Mouse (Mus musculus): ENCODE data around the gene Olfr640. TPM values are rescaled to one million over a fixed set of nuclear protein-coding genes. Genes with fewer than 3 reads are reported as not detected.

Gene Olfr640
- not detected in 2 replicates for polyA plus RNA-seq (2015; fragmentation: Nextera tagmentation; extraction: Ambion mirVana)

DNA sequence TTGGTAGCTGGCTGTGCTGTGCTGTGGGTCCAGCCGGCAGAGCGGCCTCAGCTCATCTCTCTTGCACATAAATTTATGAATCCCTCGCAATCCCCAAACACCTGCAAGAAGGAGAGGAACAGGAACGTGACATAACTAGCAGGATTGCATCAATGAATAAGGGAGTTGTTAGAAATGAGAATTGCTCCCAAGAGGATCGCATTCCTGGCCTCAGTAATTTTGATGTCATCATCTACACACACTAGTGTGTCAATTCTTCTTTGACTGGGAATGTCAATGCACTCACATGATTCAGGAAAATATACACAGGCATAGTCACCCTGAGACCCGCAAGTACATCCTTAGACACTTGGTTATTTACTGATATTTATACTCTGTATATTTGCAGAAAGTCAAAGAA lies at the start of gene Olfr640:
TSS of gene Olfr640 (minus strand) at position 101 of the 400 bp plus-strand sequence.
- Histone ChIP-seq H3K36me3 (no peaks in the 10 kb centered on the region), H3K27me3 (no peaks in the 10 kb centered on the region), H3K4me3 (replicated peaks) (no peak within 1 kb of the TSS), H3K4me2 (no peak within 1 kb of the TSS), H3K9ac (no peak within 1 kb of the TSS), H3K9me3 (replicated peaks) (no peaks in the 10 kb centered on the region), H3K27ac (no peak within 1 kb of the TSS), H3K4me1 (no peaks in the 10 kb centered on the region)
- WGBS, result 78% methylated on average over 6 of the region's 6 CpGs
- no peak for ATAC-seq (replicated peaks; ENCODE audit: low FRiP score)

DNA sequence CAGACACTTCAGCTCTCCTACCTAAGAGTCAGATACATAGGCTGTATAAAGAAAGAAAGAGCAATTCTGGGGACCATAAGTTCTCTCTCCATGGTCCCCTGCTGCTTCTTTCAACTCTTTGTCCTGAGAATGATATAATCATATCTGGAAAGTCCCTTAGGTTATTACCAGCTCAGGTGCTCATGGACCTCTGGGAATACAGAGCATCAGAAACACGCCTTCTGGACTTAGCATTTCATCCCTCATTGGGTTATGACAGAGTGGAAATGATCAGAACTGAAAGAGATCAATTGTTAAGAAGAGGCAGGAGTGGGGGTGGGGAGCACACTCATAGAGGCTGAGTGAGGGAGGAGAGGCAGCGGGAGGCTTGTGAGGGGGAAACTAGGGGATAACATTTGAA lies 46.4 kb upstream of the Olfr640 start, which contains the start of gene Olfr644:
TSS of gene Olfr644 (minus strand) at position 101 of the 400 bp plus-strand sequence.
- Histone ChIP-seq H3K27me3 (no peaks in the 10 kb centered on the region), H3K9me3 (replicated peaks) (no peaks in the 10 kb centered on the region), H3K27ac (no peak within 1 kb of the TSS), H3K36me3 (no peaks in the 10 kb centered on the region), H3K4me1 (no peaks in the 10 kb centered on the region), H3K4me2 (no peak within 1 kb of the TSS), H3K4me3 (replicated peaks) (no peak within 1 kb of the TSS), H3K9ac (no peak within 1 kb of the TSS)
- ATAC-seq (replicated peaks; ENCODE audit: low FRiP score), result no peak
- 81% methylated on average over 2 of the region's 2 CpGs for WGBS

DNA sequence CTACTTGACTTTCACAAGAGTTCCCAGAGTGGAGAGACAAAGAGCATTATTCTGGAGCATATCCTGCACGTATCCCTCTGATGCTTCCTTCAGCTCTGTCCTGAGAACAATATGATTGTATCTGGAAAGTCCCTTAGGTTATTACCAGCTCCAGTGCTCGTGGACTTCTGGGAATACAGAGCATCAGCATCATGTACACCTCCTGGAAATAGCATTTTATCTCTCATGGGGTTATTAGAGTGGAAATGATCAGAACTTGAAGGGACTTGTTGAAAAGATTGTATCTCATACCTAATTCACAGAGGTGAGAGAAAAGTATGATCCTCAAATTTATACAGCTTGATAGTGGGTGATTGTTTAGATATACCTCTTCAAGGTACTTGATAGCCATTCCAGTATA lies 36.0 kb upstream of the Olfr640 start, which contains the start of gene 4930516K23Rik:
TSS of gene 4930516K23Rik (minus strand) at position 101 of the 400 bp plus-strand sequence.
- WGBS, result 55% methylated on average over 2 of the region's 2 CpGs
- Histone ChIP-seq H3K9ac (no peak within 1 kb of the TSS), H3K36me3 (no peaks in the 10 kb centered on the region), H3K27ac (no peak within 1 kb of the TSS), H3K4me2 (no peak within 1 kb of the TSS), H3K9me3 (replicated peaks) (no peaks in the 10 kb centered on the region), H3K4me3 (replicated peaks) (no peak within 1 kb of the TSS), H3K4me1 (no peaks in the 10 kb centered on the region), H3K27me3 (no peaks in the 10 kb centered on the region)
- no peak for ATAC-seq (replicated peaks; ENCODE audit: low FRiP score)

DNA sequence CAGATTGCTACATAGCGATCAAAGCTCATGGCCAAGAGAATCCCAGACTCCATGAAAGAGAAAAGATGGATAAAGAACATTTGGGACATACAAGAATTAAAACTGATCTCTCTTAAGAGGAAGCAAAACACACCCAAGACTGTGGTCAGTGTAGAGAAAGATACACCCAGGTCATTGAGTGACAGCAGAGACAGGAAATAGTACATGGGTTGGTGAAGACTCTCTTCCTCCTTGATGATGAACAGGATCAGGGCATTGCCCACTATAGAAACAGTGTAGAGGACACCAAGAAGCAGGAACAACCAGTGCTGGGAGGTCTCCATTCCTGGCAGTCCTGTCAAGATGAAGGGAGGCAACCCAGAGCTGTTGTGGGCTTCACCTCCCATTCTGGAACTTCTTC lies 33.8 kb upstream of the Olfr640 start:
- no peak overlapping the region for H3K4me2 ChIP-seq
- H3K27me3 ChIP-seq, result no peaks in the 10 kb centered on the region
- ATAC-seq (replicated peaks; ENCODE audit: low FRiP score), result no peak
- H3K9me3 ChIP-seq (replicated peaks), result no peaks in the 10 kb centered on the region
- 94% methylated on average over 1 of the region's 1 CpGs for WGBS
- no peaks in the 10 kb centered on the region for H3K4me1 ChIP-seq
- no peaks in the 10 kb centered on the region for H3K36me3 ChIP-seq
- H3K27ac ChIP-seq, result no peak overlapping the region
- H3K4me3 ChIP-seq (replicated peaks), result no peak overlapping the region
- no peak overlapping the region for H3K9ac ChIP-seq

DNA sequence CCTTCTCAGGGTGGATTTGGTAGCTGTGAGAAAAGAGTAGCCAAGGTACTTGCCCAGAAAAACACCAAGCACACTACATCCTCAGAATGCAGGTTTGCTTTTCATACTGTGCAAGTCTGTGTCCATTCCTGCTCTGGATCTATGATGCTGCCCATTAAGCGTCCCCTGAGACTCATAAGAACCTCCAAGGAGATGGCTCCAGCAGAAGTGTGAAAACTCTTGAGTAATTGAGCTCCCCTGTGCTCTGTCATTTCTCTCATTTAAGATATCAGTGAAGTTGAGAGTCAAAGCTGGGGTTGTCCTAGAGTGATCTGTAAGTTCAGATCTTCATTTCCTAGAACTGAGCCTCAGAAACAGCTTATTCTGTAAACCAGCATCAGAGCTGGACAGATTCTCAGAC lies 27.2 kb upstream of the Olfr640 start, which contains the start of gene Olfr642:
TSS of gene Olfr642 (minus strand) at position 101 of the 400 bp plus-strand sequence.
- no peak within 1 kb of the TSS for H3K9ac ChIP-seq
- no peak within 1 kb of the TSS for H3K4me3 ChIP-seq (replicated peaks)
- H3K4me1 ChIP-seq, result no peaks in the 10 kb centered on the region
- H3K4me2 ChIP-seq, result no peak within 1 kb of the TSS
- no peaks in the 10 kb centered on the region for H3K9me3 ChIP-seq (replicated peaks)
- no peak within 1 kb of the TSS for H3K27ac ChIP-seq
- ATAC-seq (replicated peaks; ENCODE audit: low FRiP score), result no peak
- H3K27me3 ChIP-seq, result no peaks in the 10 kb centered on the region
- H3K36me3 ChIP-seq, result no peaks in the 10 kb centered on the region
- 78% methylated on average over 1 of the region's 1 CpGs for whole genome bisulfite sequencing

DNA sequence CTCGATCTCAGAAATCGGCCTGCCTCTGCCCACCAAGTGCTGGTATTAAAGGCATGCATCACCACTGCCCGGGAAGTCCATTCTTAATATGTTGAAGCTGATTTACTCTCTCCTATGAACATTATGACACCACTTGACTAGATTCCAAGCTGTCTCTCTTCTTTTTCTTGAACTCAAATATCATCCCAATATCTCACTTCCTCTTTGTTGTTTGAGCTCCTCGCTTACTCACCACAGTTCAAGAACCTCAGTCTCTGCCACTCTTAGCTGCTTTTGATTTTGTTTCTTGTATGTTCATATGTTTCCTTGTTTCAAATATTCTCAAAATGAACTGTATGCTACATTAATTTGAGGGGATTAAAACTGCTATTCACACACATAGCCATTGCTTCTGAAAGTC lies 25.4 kb upstream of the Olfr640 start:
- no peaks in the 10 kb centered on the region for H3K27me3 ChIP-seq
- 87% methylated on average over 4 of the region's 4 CpGs for WGBS
- H3K9me3 ChIP-seq (replicated peaks), result no peaks in the 10 kb centered on the region
- H3K4me2 ChIP-seq, result no peak overlapping the region
- no peak overlapping the region for H3K27ac ChIP-seq
- H3K4me3 ChIP-seq (replicated peaks), result no peak overlapping the region
- H3K9ac ChIP-seq, result no peak overlapping the region
- ATAC-seq (replicated peaks; ENCODE audit: low FRiP score), result no peak
- no peaks in the 10 kb centered on the region for H3K4me1 ChIP-seq
- no peaks in the 10 kb centered on the region for H3K36me3 ChIP-seq

DNA sequence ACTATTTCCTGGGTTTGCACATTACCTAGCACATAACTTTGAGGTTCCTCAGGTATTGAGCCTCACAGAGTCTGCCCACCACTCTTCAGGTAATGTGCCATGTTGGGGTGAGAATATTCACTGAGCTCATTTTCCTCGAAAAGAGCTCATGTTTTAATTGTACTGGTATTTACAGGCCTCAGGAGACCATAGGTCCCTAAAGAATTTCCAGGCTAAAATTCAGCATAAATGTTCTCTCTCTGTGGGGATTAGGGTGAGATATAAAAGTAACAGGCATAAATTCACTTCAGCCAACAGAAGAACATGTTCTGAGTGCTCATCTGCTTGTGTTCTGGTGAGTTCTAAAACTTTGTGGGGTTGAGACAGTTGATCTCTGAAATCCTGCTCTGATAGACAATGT lies 9.8 kb upstream of the Olfr640 start, which contains the start of gene Olfr641:
TSS of gene Olfr641 (plus strand) at position 301 of the 400 bp plus-strand sequence.
- no peak within 1 kb of the TSS for H3K9ac ChIP-seq
- WGBS, result 82% methylated on average over 1 of the region's 1 CpGs
- no peaks in the 10 kb centered on the region for H3K27me3 ChIP-seq
- H3K4me1 ChIP-seq, result no peaks in the 10 kb centered on the region
- H3K4me2 ChIP-seq, result no peak within 1 kb of the TSS
- H3K9me3 ChIP-seq (replicated peaks), result no peaks in the 10 kb centered on the region
- no peak for ATAC-seq (replicated peaks; ENCODE audit: low FRiP score)
- no peak within 1 kb of the TSS for H3K4me3 ChIP-seq (replicated peaks)
- H3K27ac ChIP-seq, result no peak within 1 kb of the TSS
- H3K36me3 ChIP-seq, result no peaks in the 10 kb centered on the region

DNA sequence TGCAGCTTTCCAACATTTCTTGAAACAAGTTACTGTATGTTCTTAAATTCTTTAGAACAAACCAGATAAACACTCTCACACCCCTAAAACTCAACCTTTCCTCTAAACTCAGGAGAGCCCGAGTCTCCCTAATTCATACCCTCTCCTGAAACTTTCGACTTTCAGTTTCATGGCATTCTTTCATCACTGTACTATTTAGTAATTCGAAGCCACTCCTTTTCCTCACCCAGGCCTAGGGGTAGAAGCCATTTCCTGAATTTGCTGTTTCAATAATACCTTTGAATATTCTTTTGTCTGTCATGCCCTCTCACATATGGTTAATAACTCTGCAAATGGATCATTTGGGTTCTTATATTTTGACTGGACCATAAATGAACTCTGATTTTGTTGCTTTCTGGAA lies 1.6 kb upstream of the Olfr640 start:
- H3K36me3 ChIP-seq, result no peaks in the 10 kb centered on the region
- WGBS, result 79% methylated on average over 3 of the region's 3 CpGs

DNA sequence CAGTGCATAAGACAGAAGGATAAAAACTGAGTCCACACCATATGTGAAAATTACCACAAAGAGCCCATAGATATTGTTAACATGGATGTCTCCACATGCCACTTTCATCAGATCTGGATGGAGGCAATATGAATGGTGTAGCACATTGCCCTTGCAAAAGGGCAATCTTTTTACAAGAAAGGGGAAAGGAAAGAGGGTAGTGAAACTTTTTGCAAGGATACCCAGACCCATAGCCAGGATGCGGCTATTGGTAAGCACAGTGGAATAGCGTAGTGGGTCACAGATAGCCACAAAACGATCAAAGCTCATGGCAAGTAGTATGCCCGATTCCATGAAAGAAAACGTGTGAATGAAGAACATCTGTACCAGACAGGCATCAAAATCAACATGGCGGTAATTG lies 3.7 kb downstream of the Olfr640 start:
- no peaks in the 10 kb centered on the region for H3K27me3 ChIP-seq
- no peak overlapping the region for H3K4me3 ChIP-seq (replicated peaks)
- no peak overlapping the region for H3K9ac ChIP-seq
- H3K4me1 ChIP-seq, result no peaks in the 10 kb centered on the region
- ATAC-seq (replicated peaks; ENCODE audit: low FRiP score), result no peak
- H3K36me3 ChIP-seq, result no peaks in the 10 kb centered on the region
- H3K9me3 ChIP-seq (replicated peaks), result no peaks in the 10 kb centered on the region
- H3K4me2 ChIP-seq, result no peak overlapping the region
- WGBS, result 94% methylated on average over 6 of the region's 6 CpGs
- H3K27ac ChIP-seq, result no peak overlapping the region

More for the DNA sequence above, 1.6 kb upstream of the Olfr640 start:
- Histone ChIP-seq H3K27ac (no peak overlapping the region), H3K27me3 (no peaks in the 10 kb centered on the region), H3K9ac (no peak overlapping the region), H3K4me1 (no peaks in the 10 kb centered on the region), H3K4me3 (replicated peaks) (no peak overlapping the region), H3K4me2 (no peak overlapping the region), H3K9me3 (replicated peaks) (no peaks in the 10 kb centered on the region)
- no peak for ATAC-seq (replicated peaks; ENCODE audit: low FRiP score)

DNA sequence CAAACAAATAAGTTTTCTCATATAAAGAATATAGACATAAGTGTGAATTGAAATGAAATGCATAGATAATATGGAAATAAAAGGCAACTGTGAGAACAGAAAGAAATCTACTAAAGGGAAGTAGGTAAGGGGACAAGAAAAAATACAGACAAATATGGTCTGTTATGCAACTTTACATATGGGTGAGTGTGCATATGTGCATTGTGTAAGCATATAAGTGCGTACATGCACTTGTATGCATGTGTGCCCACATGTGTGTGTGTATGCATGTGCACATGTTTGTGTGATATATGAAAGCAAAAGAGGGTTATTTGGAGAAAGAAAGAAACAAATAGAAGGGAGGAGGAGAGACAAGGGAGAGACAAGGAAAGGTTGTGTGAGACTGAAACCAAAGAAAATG lies 6.4 kb downstream of the Olfr640 start:
- WGBS, result 93% methylated on average over 1 of the region's 1 CpGs
- no peak overlapping the region for H3K4me3 ChIP-seq (replicated peaks)

DNA sequence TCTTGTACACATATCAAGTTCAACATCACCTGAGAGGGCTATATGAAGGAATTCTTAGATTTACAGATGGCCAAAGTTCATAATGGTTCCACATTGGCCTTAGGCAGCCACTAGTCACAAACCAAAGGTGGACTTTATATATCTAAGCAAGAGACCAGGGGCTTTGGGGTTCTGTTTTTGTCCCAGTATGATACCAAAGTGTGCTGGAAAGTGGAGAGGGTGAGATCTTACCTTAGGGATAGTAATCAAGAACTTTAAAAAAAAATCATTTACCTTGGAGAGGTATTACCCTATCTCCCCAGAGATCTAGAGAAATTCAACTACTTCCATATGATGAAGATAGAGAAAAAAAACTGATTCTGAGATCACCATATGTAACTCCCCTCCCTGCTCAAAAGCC lies 8.2 kb downstream of the Olfr640 start, which contains the start of gene Olfr639:
TSS of gene Olfr639 (minus strand) at position 101 of the 400 bp plus-strand sequence.
- Histone ChIP-seq H3K27ac (no peak within 1 kb of the TSS), H3K4me2 (no peak within 1 kb of the TSS), H3K27me3 (no peaks in the 10 kb centered on the region), H3K4me3 (replicated peaks) (no peak within 1 kb of the TSS), H3K36me3 (no peaks in the 10 kb centered on the region), H3K9me3 (replicated peaks) (no peaks in the 10 kb centered on the region), H3K4me1 (no peaks in the 10 kb centered on the region), H3K9ac (no peak within 1 kb of the TSS)
- ATAC-seq (replicated peaks; ENCODE audit: low FRiP score), result no peak

More for the DNA sequence above, 6.4 kb downstream of the Olfr640 start:
- Histone ChIP-seq H3K4me1 (no peaks in the 10 kb centered on the region), H3K27me3 (no peaks in the 10 kb centered on the region), H3K9me3 (replicated peaks) (no peaks in the 10 kb centered on the region), H3K27ac (no peak overlapping the region), H3K4me2 (no peak overlapping the region), H3K9ac (no peak overlapping the region), H3K36me3 (no peaks in the 10 kb centered on the region)
- no peak for ATAC-seq (replicated peaks; ENCODE audit: low FRiP score)

DNA sequence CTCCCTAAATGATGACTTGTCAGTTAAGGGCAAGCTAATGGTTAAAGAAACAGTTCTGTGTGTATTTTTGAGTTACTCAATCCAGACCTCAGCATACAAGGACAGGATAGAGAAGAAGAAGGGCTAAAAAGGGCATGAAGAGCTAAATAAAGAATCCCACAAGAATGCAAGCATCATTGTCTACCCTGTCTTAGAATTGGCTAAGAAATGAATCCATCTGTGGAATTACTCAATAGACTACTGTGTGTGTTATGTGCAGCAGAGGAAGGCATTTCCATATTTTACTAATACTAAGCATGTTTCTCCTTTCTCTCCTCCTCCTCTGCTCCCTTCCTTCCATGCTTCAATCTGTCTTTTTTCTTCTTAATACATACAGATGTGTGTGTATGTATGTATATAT lies 26.2 kb downstream of the Olfr640 start:
- Histone ChIP-seq H3K27ac (no peak overlapping the region), H3K4me2 (no peak overlapping the region), H3K9ac (no peak overlapping the region), H3K36me3 (no peaks in the 10 kb centered on the region), H3K27me3 (no peaks in the 10 kb centered on the region), H3K9me3 (replicated peaks) (no peaks in the 10 kb centered on the region), H3K4me3 (replicated peaks) (no peak overlapping the region), H3K4me1 (no peaks in the 10 kb centered on the region)
- ATAC-seq (replicated peaks; ENCODE audit: low FRiP score), result no peak

DNA sequence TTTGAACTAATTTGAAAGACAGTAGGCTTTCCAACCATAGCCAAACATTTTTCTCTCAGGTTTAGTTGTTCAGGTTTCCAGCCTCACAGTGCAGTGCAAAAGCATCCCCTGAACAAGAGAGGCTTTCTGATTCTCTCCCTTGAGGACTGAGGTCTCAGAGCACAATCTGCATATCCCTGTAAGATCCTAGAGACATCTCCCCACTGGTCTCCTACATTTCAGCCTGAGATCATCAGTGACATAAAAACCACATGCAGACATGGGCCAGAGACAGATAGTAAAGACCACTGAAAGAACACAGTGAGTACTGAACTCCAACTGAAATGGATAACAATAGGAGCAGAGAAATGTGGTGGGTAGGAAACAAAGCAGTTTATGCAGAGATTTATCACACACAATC lies 26.9 kb downstream of the Olfr640 start, which contains the start of gene Olfr638:
TSS of gene Olfr638 (plus strand) at position 301 of the 400 bp plus-strand sequence.
- H3K9ac ChIP-seq, result no peak within 1 kb of the TSS
- no peaks in the 10 kb centered on the region for H3K27me3 ChIP-seq
- no peaks in the 10 kb centered on the region for H3K36me3 ChIP-seq
- no peaks in the 10 kb centered on the region for H3K4me1 ChIP-seq
- ATAC-seq (replicated peaks; ENCODE audit: low FRiP score), result no peak
- no peaks in the 10 kb centered on the region for H3K9me3 ChIP-seq (replicated peaks)
- no peak within 1 kb of the TSS for H3K4me3 ChIP-seq (replicated peaks)
- no peak within 1 kb of the TSS for H3K27ac ChIP-seq
- no peak within 1 kb of the TSS for H3K4me2 ChIP-seq

Data from kidney, embryonic 15.5 days (tissue).